Mouse (Mus musculus) yolk sac, embryonic 10.5 days (tissue): Measurements from ENCODE around the gene Atxn7l3.
A peak's percentile ranks its signal among the peaks of the same experiment; 100 is the strongest.

Experiments used
- DNase-seq: peaks from one replicate; pipeline ENCODE4 v3.0.0-alpha.2; 2017; ENCODE audit warnings: low spot score

The Atxn7l3 gene

GRCm38 (mm10) chr11:102296491-102297472 is at the start of gene Atxn7l3:
Atxn7l3 (minus strand) TSS chr11:102296631.
- DNase-seq = peak; percentile 100

- DNase-seq = no peak
Measured at GRCm38 (mm10) chr11:102344458-102344857, 48.0 kb upstream of the Atxn7l3 start.

GRCm38 (mm10) chr11:102342742-102343141 is 46.3 kb upstream of the Atxn7l3 start:
- DNase-seq = no peak

GRCm38 (mm10) chr11:102341101-102341500 is 44.7 kb upstream of the Atxn7l3 start:
- no peak for DNase-seq

GRCm38 (mm10) chr11:102339624-102340023 is 43.2 kb upstream of the Atxn7l3 start:
- DNase-seq = no peak

- no peak for DNase-seq
Measured at GRCm38 (mm10) chr11:102339195-102339594, 42.8 kb upstream of the Atxn7l3 start.

- DNase-seq = no peak
Measured at GRCm38 (mm10) chr11:102338561-102338960, 42.1 kb upstream of the Atxn7l3 start.

- DNase-seq = no peak
Measured at GRCm38 (mm10) chr11:102337921-102338320, 41.5 kb upstream of the Atxn7l3 start.

- DNase-seq = no peak
Measured at GRCm38 (mm10) chr11:102336191-102336590, 39.8 kb upstream of the Atxn7l3 start.

GRCm38 (mm10) chr11:102334973-102335700 is 38.7 kb upstream of the Atxn7l3 start:
- no peak for DNase-seq

GRCm38 (mm10) chr11:102334010-102334409 is 37.6 kb upstream of the Atxn7l3 start:
- no peak for DNase-seq

GRCm38 (mm10) chr11:102333061-102333460 is 36.6 kb upstream of the Atxn7l3 start:
- DNase-seq = no peak

GRCm38 (mm10) chr11:102331806-102332205 is 35.4 kb upstream of the Atxn7l3 start:
- DNase-seq = no peak

- no peak for DNase-seq
Measured at GRCm38 (mm10) chr11:102330039-102330438, 33.6 kb upstream of the Atxn7l3 start.

GRCm38 (mm10) chr11:102329518-102329917 is 33.1 kb upstream of the Atxn7l3 start:
- no peak for DNase-seq

- DNase-seq = no peak
Measured at GRCm38 (mm10) chr11:102327839-102328238, 31.4 kb upstream of the Atxn7l3 start.

GRCm38 (mm10) chr11:102327250-102327649 is 30.8 kb upstream of the Atxn7l3 start:
- no peak for DNase-seq

- DNase-seq = no peak
Measured at GRCm38 (mm10) chr11:102323516-102323915, 27.1 kb upstream of the Atxn7l3 start.

- DNase-seq = no peak
Measured at GRCm38 (mm10) chr11:102321931-102322330, 25.5 kb upstream of the Atxn7l3 start.

GRCm38 (mm10) chr11:102320686-102321005 is 24.2 kb upstream of the Atxn7l3 start:
- no peak for DNase-seq

GRCm38 (mm10) chr11:102319941-102320685 is 23.7 kb upstream of the Atxn7l3 start:
- DNase-seq = peak; percentile 83

GRCm38 (mm10) chr11:102319410-102319792 is 23.0 kb upstream of the Atxn7l3 start, which contains the start of gene Ubtf:
Ubtf (minus strand) TSS chr11:102319742.
- peak; percentile 78 for DNase-seq
